Mouse (Mus musculus): Measurements from ENCODE around the gene Tm4sf5. TPM values are rescaled to one million over a fixed set of nuclear protein-coding genes. Genes with fewer than 3 reads are reported as not detected.
"Not testable (repeated sequence)": the region's sequence is repeated elsewhere in the genome, so short reads cannot be mapped to it uniquely, and the experiment has no call there.

Gene Tm4sf5
- 0.44 and 0.95 TPM in 2 replicates for polyA plus RNA-seq (2012; rRNA removed)

DNA sequence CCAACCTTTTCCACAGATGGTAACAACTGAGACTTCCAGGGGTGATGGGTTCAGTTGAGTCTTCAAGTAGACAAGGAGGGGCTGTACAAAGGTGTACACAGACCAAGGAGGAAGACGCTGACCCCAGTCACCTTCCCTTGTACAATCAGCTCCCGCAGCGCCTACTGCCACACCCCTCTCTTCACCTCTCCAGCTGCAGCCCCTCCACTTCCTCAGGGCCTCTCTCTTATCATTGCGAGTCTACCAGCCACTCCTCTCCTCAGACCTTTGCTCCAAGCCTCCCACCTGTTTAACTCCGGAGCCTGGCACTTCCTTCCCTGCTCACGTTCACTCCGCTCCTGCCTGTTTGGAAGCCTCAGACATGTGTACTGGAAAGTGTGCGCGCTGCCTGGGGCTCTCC, at the start of gene Tm4sf5:
TSS of gene Tm4sf5 (plus strand) at position 275 of the 400 bp plus-strand sequence.
- TF ChIP-seq POLR2A (IDR thresholded peaks at IDR 0.05; ENCODE audit: extremely low read depth, insufficient read depth, low read length) (no peak), CTCF (IDR thresholded peaks at IDR 0.05; ENCODE audit: extremely low read depth, insufficient read depth, low read length) (no peak)

DNA sequence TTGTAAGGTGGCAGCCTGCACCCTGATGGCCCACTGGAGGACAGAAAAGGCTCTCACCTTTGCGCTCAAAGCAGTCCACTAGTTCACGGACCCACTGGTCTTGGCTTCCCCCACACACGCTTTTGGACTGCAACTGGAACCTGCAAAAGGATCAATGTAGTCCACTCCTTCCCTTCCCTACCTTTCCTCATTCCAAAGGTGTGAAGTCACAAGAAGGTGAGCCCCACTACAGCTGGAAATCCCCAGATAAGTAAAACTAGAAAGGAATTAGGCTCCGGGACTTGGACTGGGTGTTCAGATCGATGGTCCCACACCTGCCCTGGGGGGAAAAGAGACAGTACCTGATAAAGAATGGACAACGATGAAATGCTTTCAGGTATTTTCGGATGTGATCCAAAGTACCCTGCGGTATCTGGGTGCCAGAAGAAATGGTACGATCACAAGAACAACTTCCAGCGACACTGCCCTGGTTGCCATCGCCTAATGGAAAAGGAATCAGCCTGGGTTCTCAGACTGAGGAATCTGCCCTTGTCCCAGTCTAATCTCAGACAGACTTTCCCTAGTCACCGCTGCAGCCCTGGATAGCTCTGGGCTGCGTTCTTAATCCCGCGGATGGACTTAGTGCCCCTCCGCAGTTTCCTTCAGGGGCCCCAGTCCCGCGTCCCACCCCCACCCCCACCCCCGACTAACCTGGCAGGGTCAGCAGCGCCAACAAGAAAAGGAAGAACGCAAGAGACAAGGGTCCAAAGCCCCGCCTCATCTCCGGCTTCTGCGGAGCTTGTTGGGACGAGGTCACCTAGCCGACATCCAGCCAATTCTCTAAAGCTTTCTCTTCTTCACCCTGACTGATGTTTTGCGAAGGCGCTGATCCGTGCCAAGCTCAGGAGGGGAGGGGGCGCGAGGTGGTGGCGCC, 46.1 kb upstream of the Tm4sf5 start, which contains the start of gene Zmynd15:
TSS of gene Zmynd15 (plus strand) at position 746 of the 913 bp plus-strand sequence.
- TF ChIP-seq CTCF (IDR thresholded peaks at IDR 0.05; ENCODE audit: extremely low read depth, insufficient read depth, low read length), result no peak
- no peak for TF ChIP-seq POLR2A (IDR thresholded peaks at IDR 0.05; ENCODE audit: extremely low read depth, insufficient read depth, low read length)
- Histone ChIP-seq H3K27ac (ENCODE audit: insufficient read depth, low read length) (no peak within 1 kb of the TSS), H3K4me3 (ENCODE audit: insufficient read depth, low read length) (peak within 1 kb of the TSS; percentile 37), H3K4me1 (ENCODE audit: control insufficient read depth, insufficient read depth, low read length) (no peaks in the 10 kb centered on the region; the same call in 1 of the 2 replicates)

More for the DNA sequence above, at the start of gene Tm4sf5:
- Histone ChIP-seq H3K4me3 (ENCODE audit: insufficient read depth, low read length) (no peak within 1 kb of the TSS), H3K4me1 (ENCODE audit: control insufficient read depth, insufficient read depth, low read length) (no peaks in the 10 kb centered on the region), H3K27ac (ENCODE audit: insufficient read depth, low read length) (no peak within 1 kb of the TSS)

DNA sequence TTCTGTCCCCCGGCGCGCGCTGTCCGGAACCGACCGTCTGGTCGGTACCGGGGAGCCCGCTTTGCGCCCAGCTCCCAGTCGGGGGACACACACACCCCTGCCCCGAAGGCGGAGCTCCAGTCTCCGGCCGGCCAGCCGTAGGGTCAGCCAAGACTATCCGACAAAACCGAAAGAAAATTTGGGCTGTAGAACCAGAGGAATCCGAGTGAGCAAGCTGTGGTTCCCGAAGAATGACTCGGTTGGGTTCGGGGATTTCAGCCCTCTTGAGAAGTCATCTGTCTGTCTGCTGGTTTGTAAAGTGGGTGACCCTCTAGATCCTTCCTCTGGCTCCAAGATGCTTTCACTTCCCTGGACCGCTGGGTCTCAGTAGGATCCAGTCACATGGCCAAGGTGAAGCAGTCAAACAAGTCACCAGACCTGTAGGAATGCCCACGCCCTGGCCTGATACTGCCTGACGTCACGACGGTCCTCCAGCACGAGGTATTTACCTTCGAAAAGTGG, 45.4 kb upstream of the Tm4sf5 start, which contains the start of gene Cxcl16:
TSS of gene Cxcl16 (minus strand) at position 384 of the 501 bp plus-strand sequence.
- Histone ChIP-seq H3K4me3 (ENCODE audit: insufficient read depth, low read length) (peak within 1 kb of the TSS; percentile 37), H3K27ac (ENCODE audit: insufficient read depth, low read length) (no peak within 1 kb of the TSS), H3K4me1 (ENCODE audit: control insufficient read depth, insufficient read depth, low read length) (no peaks in the 10 kb centered on the region; the same call in 1 of the 2 replicates)
- no peak for TF ChIP-seq CTCF (IDR thresholded peaks at IDR 0.05; ENCODE audit: extremely low read depth, insufficient read depth, low read length)
- TF ChIP-seq POLR2A (IDR thresholded peaks at IDR 0.05; ENCODE audit: extremely low read depth, insufficient read depth, low read length), result no peak

DNA sequence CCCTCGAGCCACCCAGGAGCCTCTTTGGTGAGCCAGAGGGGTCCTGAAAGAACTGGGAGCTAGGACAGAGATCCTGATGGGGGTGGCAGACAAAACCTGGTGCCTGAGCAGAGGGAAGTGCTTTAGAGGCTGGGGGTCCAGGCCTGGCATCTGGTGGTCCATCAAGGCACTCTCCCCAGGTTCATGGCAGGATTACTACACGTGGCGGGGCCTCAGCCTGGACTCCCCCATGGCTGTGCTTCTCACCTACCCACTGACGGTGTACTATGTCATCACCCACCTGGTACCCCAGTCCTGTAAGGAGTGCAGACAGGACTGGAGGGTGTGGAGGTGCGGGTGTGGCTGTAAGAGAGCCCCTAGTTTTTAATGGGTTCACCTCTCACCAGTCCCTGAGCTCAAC, 41.1 kb upstream of the Tm4sf5 start:
- Histone ChIP-seq H3K4me1 (ENCODE audit: control insufficient read depth, insufficient read depth, low read length) (no peaks in the 10 kb centered on the region; the same call in 1 of the 2 replicates), H3K4me3 (ENCODE audit: insufficient read depth, low read length) (no peak overlapping the region), H3K27ac (ENCODE audit: insufficient read depth, low read length) (no peak overlapping the region)
- no peak for TF ChIP-seq CTCF (IDR thresholded peaks at IDR 0.05; ENCODE audit: extremely low read depth, insufficient read depth, low read length)
- TF ChIP-seq POLR2A (IDR thresholded peaks at IDR 0.05; ENCODE audit: extremely low read depth, insufficient read depth, low read length), result no peak

DNA sequence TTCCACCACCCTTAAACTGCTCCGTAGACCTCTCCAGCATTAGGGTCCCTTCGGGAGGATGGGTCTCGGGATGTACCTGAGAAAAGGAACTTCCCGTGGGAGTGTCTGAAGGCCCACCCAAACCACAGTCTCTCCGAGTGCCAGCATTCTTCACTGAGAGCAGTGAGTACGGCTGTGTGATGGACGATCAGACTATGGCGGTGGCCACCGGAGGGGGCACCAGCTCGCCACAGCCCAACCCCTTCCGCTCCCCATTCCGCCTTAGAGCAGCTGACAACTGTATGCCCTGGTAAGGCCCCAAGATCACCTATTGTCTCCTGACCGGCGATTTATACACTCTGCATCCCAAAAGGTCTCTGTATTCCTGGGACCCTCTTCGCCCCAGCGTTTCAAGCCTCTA, 39.8 kb upstream of the Tm4sf5 start:
- Histone ChIP-seq H3K27ac (ENCODE audit: insufficient read depth, low read length) (no peak overlapping the region), H3K4me1 (ENCODE audit: control insufficient read depth, insufficient read depth, low read length) (no peaks in the 10 kb centered on the region), H3K4me3 (ENCODE audit: insufficient read depth, low read length) (no peak overlapping the region)
- TF ChIP-seq POLR2A (IDR thresholded peaks at IDR 0.05; ENCODE audit: extremely low read depth, insufficient read depth, low read length) (no peak), CTCF (IDR thresholded peaks at IDR 0.05; ENCODE audit: extremely low read depth, insufficient read depth, low read length) (no peak)

DNA sequence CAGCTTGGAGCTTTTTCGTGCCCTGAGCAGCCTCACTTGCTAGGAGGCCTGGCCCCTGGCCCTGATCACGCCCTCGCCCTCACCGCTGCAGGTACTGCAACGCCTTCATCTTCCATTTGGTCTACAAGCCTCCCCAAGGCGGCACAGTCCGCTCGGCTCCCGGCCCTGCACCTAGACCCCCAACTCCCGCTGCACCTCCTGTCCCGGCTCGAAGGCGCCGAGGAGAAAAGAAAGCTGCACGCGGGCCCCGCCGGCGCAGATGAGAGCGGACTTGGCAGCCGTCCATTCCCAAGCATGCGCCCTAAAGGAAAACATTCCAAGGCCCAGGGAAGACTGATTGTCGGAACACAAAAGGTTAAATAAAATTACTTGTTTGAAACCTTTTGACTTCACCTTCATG, 39.2 kb upstream of the Tm4sf5 start:
- Histone ChIP-seq H3K27ac (ENCODE audit: insufficient read depth, low read length) (no peak overlapping the region), H3K4me1 (ENCODE audit: control insufficient read depth, insufficient read depth, low read length) (no peaks in the 10 kb centered on the region), H3K4me3 (ENCODE audit: insufficient read depth, low read length) (no peak overlapping the region)
- TF ChIP-seq CTCF (IDR thresholded peaks at IDR 0.05; ENCODE audit: extremely low read depth, insufficient read depth, low read length) (no peak), POLR2A (IDR thresholded peaks at IDR 0.05; ENCODE audit: extremely low read depth, insufficient read depth, low read length) (no peak)

DNA sequence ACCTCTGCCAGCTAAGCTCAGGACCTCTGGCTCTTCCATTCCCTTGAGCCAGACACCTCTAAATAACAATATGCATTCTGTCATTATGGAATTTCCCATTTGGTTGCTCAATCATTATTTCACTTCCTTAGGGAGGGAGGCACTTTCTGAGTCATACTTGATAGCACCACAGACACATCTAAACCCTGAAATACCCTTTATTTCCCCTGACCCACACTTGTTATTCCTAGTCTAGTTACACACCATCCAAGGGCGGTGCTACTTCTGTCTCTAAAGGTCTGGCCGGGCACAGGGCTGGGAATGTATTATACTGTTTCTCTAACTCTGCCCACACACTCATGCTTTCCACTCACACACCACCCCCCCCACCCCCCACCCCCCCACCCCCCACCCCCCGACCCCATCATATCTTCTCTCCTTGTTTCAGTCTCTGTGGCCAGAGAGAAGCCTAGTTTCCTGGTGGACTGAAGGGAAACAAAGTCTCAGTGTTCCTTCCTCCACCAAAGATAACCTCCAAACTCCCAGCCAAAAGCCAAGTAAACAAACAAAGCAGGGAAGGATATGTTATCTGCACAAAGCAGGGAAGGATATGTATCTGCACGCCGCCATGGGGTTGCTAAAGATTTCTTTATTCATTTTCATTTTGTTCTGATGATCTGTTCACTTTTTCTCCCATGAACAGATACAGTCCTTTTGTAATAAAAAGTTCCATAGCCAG, 37.0 kb upstream of the Tm4sf5 start:
- no peak overlapping the region for H3K4me3 ChIP-seq (ENCODE audit: insufficient read depth, low read length)
- H3K27ac ChIP-seq (ENCODE audit: insufficient read depth, low read length), result no peak overlapping the region
- TF ChIP-seq POLR2A (IDR thresholded peaks at IDR 0.05; ENCODE audit: extremely low read depth, insufficient read depth, low read length) (no peak), CTCF (IDR thresholded peaks at IDR 0.05; ENCODE audit: extremely low read depth, insufficient read depth, low read length) (no peak)
- H3K4me1 ChIP-seq (ENCODE audit: control insufficient read depth, insufficient read depth, low read length), result no peaks in the 10 kb centered on the region

DNA sequence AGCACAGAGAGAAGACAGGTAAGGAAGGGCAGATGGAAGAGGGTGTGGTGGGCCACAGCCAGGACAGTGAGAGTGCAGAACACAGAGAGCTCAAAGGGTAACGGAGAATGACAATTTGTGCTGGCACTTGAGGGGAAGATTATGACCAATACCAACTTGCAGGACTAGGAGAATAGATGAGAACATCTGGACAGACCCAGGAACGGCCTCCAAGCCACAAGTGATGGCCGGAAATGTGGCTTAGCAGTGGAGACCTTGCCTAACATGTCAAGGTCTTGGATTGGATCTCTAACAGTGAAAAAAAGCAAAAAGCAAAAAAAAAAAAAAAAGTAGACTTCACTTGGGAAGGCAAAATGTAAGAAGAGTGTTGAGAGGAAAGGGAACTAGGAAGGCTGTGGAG, 35.3 kb upstream of the Tm4sf5 start:
- H3K4me3 ChIP-seq (ENCODE audit: insufficient read depth, low read length), result no peak overlapping the region
- TF ChIP-seq CTCF (IDR thresholded peaks at IDR 0.05; ENCODE audit: extremely low read depth, insufficient read depth, low read length) (no peak), POLR2A (IDR thresholded peaks at IDR 0.05; ENCODE audit: extremely low read depth, insufficient read depth, low read length) (no peak)
- no peak overlapping the region for H3K27ac ChIP-seq (ENCODE audit: insufficient read depth, low read length)
- no peaks in the 10 kb centered on the region for H3K4me1 ChIP-seq (ENCODE audit: control insufficient read depth, insufficient read depth, low read length)

DNA sequence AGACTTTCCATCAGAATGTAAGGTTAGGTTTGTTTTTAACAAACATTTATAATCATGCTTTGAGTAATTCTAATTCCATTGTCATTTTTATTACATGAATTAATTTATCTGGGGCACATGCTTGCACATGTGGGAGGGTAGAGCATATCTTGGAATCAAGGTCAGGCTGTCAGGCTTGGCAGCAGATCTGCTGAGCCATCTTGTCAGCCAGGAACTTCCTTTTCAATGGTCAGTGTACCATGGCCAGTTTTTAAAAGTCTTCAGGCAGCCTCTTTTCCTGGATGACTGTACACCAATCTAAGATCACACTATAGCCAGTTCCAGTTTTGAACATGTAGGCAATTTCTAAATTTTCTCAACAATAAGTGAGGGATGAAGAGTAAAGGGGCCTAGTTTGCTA, 32.3 kb upstream of the Tm4sf5 start:
- TF ChIP-seq POLR2A (IDR thresholded peaks at IDR 0.05; ENCODE audit: extremely low read depth, insufficient read depth, low read length) (no peak), CTCF (IDR thresholded peaks at IDR 0.05; ENCODE audit: extremely low read depth, insufficient read depth, low read length) (no peak)
- no peak overlapping the region for H3K27ac ChIP-seq (ENCODE audit: insufficient read depth, low read length)
- H3K4me3 ChIP-seq (ENCODE audit: insufficient read depth, low read length), result no peak overlapping the region
- no peaks in the 10 kb centered on the region for H3K4me1 ChIP-seq (ENCODE audit: control insufficient read depth, insufficient read depth, low read length)

DNA sequence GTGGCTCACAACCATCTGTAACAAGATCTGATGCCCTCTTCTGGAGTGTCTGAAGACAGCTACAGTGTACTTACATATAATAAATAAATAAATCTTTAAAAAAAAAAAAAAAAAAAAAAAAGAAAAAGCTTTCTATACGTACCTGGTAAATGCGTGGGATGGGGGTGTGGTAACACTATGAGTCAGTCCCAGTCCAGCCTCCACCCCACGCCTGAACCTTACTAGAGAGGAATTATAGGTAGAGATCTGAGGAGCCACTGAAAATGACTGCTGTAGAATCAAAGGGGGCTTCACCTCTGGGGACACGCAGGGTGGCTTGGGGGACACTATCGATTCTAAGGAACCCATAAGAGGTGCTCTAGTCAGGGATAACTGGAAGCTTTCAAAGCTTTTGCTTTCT, 31.8 kb upstream of the Tm4sf5 start:
- H3K27ac ChIP-seq (ENCODE audit: insufficient read depth, low read length); H3K4me3 ChIP-seq (ENCODE audit: insufficient read depth, low read length); H3K4me1 ChIP-seq (ENCODE audit: control insufficient read depth, insufficient read depth, low read length): not testable (repeated sequence)

Data from cortical plate, adult 2 months (tissue).